Mouse (Mus musculus) hindbrain, embryonic 13.5 days (tissue): ENCODE measurements around the gene Ola1. TPM values are rescaled to one million over a fixed set of nuclear protein-coding genes. Genes with fewer than 3 reads are reported as not detected.

Experiments used
- ATAC-seq: fragments of 200-750 bp; cut with Nextera tagmentation; 2 replicates; pipeline ENCODE4 v1.8.0; 2017; ENCODE audit warnings: moderate TSS enrichment; ENCODE audit not compliant: low FRiP score
- H3K27ac ChIP-seq: fragments of 300-500 bp; sonication (generic); 2 replicates; pipeline ENCODE4 v1.5.1; 2015; ENCODE audit warnings: inconsistent platforms, mild to moderate bottlenecking, moderate library complexity
- H3K27me3 ChIP-seq: fragments of 300-500 bp; sonication (generic); 2 replicates; pipeline ENCODE4 v1.6.1; 2015; ENCODE audit warnings: mild to moderate bottlenecking, inconsistent platforms
- H3K36me3 ChIP-seq: fragments of 300-500 bp; sonication (generic); 2 replicates; pipeline ENCODE4 v1.6.1; 2015; ENCODE audit warnings: mild to moderate bottlenecking, inconsistent platforms
- H3K4me1 ChIP-seq: fragments of 300-500 bp; sonication (generic); replicated peaks from 2 replicates; pipeline ENCODE4 v1.6.1; 2015; ENCODE audit warnings: inconsistent platforms
- H3K4me2 ChIP-seq: fragments of 300-500 bp; sonication (generic); 2 replicates; pipeline ENCODE4 v1.6.1; 2015; ENCODE audit warnings: inconsistent platforms, mild to moderate bottlenecking, moderate library complexity
- H3K4me3 ChIP-seq: fragments of 300-500 bp; sonication (generic); 2 replicates; pipeline ENCODE4 v1.5.1; 2015; ENCODE audit warnings: mild to moderate bottlenecking, inconsistent platforms
- H3K9ac ChIP-seq: fragments of 300-500 bp; sonication (generic); 2 replicates; pipeline ENCODE4 v1.6.1; 2015; ENCODE audit warnings: mild to moderate bottlenecking, inconsistent platforms
- H3K9me3 ChIP-seq: fragments of 300-500 bp; sonication (generic); 2 replicates; pipeline ENCODE4 v1.6.1; 2016; ENCODE audit warnings: inconsistent platforms
- WGBS: fragments of 180-500 bp; shearing (Covaris S2); methylation state at CpG from one replicate; pipeline ENCODE4 v1.1.7; 2015; 5-methylcytosine and 5-hydroxymethylcytosine counted together
- polyA plus RNA-seq: library from polyadenylated mRNA; unstranded; fragments of >200 nt; fragmentation: Nextera tagmentation; extraction: Ambion mirVana; gene quantifications from 2 replicates; pipeline ENCODE4 v1.2.1, GENCODE M21; 2015

Gene Ola1
- polyA plus RNA-seq, 1 experiment from 2014 or later, result 91.7 TPM

- Histone ChIP-seq H3K4me1 (no peaks in the 10 kb centered on the region), H3K4me2 (no peak overlapping the region), H3K27ac (no peak overlapping the region), H3K9ac (no peak overlapping the region), H3K27me3 (0 out of 2 replicates have a peak, but pooled peaks cover 2% of the 10 kb centered on the region), H3K36me3 (no peaks in the 10 kb centered on the region), H3K4me3 (no peak overlapping the region), H3K9me3 (peaks cover 5% of the 10 kb centered on the region; the same call in 1 of the 2 replicates)
- 94% methylated on average over 2 of the region's 2 CpGs for WGBS
- no peak for ATAC-seq
These were observed 161.1 kb downstream of the Ola1 start for GRCm38 (mm10) chr2:73057589-73057988.

- 90% methylated on average over 17 of the region's 17 CpGs for WGBS
- Histone ChIP-seq H3K4me1 (no peaks in the 10 kb centered on the region), H3K36me3 (no peaks in the 10 kb centered on the region), H3K9ac (no peak overlapping the region), H3K9me3 (peaks cover 5% of the 10 kb centered on the region; the same call in 1 of the 2 replicates), H3K4me3 (no peak overlapping the region), H3K27me3 (0 out of 2 replicates have a peak, but pooled peaks cover 2% of the 10 kb centered on the region), H3K4me2 (no peak overlapping the region), H3K27ac (no peak overlapping the region)
- no peak for ATAC-seq
These were observed 162.4 kb downstream of the Ola1 start for GRCm38 (mm10) chr2:73056090-73056956.

GRCm38 (mm10) chr2:73053791-73054490 is 164.8 kb downstream of the Ola1 start:
- Histone ChIP-seq H3K4me2 (no peak overlapping the region), H3K9me3 (peaks cover 5% of the 10 kb centered on the region; the same call in 1 of the 2 replicates), H3K27ac (no peak overlapping the region), H3K9ac (no peak overlapping the region), H3K4me3 (no peak overlapping the region), H3K36me3 (no peaks in the 10 kb centered on the region), H3K4me1 (no peaks in the 10 kb centered on the region), H3K27me3 (0 out of 2 replicates have a peak, but pooled peaks cover 2% of the 10 kb centered on the region)
- WGBS, result 90% methylated on average over 9 of the region's 9 CpGs
- no peak for ATAC-seq

- no peak overlapping the region for H3K9ac ChIP-seq
- peaks cover 5% of the 10 kb centered on the region; the same call in 1 of the 2 replicates for H3K9me3 ChIP-seq
- H3K27ac ChIP-seq, result no peak overlapping the region
- no peaks in the 10 kb centered on the region for H3K27me3 ChIP-seq
- no peak for ATAC-seq
- no peak overlapping the region for H3K4me2 ChIP-seq
- no peaks in the 10 kb centered on the region for H3K36me3 ChIP-seq
- 95% methylated on average over 8 of the region's 8 CpGs for WGBS
- no peak overlapping the region for H3K4me3 ChIP-seq
- H3K4me1 ChIP-seq, result no peaks in the 10 kb centered on the region; the same call in 1 of the 2 replicates
These were observed 168.3 kb downstream of the Ola1 start for GRCm38 (mm10) chr2:73050401-73050800.

- Histone ChIP-seq H3K4me2 (no peak overlapping the region), H3K4me3 (no peak overlapping the region), H3K9ac (no peak overlapping the region), H3K36me3 (no peaks in the 10 kb centered on the region), H3K27me3 (0 out of 2 replicates have a peak, but pooled peaks cover 2% of the 10 kb centered on the region), H3K4me1 (no peaks in the 10 kb centered on the region; the same call in 1 of the 2 replicates), H3K9me3 (peaks cover 5% of the 10 kb centered on the region; the same call in 1 of the 2 replicates), H3K27ac (no peak overlapping the region)
- 88% methylated on average over 4 of the region's 4 CpGs for WGBS
- ATAC-seq, result no peak
These were observed 168.7 kb downstream of the Ola1 start for GRCm38 (mm10) chr2:73049977-73050376.

- Histone ChIP-seq H3K36me3 (no peaks in the 10 kb centered on the region), H3K27me3 (0 out of 2 replicates have a peak, but pooled peaks cover 4% of the 10 kb centered on the region), H3K4me1 (no peaks in the 10 kb centered on the region; the same call in 1 of the 2 replicates), H3K4me2 (no peak overlapping the region), H3K4me3 (no peak overlapping the region), H3K9ac (no peak overlapping the region), H3K27ac (no peak overlapping the region), H3K9me3 (peaks cover 5% of the 10 kb centered on the region; the same call in 1 of the 2 replicates)
- 72% methylated on average over 6 of the region's 6 CpGs for WGBS
- ATAC-seq, result no peak
These were observed 169.6 kb downstream of the Ola1 start for GRCm38 (mm10) chr2:73049001-73049684.

GRCm38 (mm10) chr2:73047061-73047741 is 171.5 kb downstream of the Ola1 start:
- Histone ChIP-seq H3K9ac (no peak overlapping the region), H3K4me2 (no peak overlapping the region), H3K36me3 (no peaks in the 10 kb centered on the region), H3K27ac (no peak overlapping the region), H3K9me3 (no peaks in the 10 kb centered on the region), H3K4me1 (no peaks in the 10 kb centered on the region; the same call in 1 of the 2 replicates), H3K27me3 (0 out of 2 replicates have a peak, but pooled peaks cover 4% of the 10 kb centered on the region), H3K4me3 (no peak overlapping the region)
- 86% methylated on average over 24 of the region's 24 CpGs for WGBS
- ATAC-seq, result no peak

GRCm38 (mm10) chr2:73046576-73046975 is 172.1 kb downstream of the Ola1 start:
- H3K27me3 ChIP-seq, result 0 out of 2 replicates have a peak, but pooled peaks cover 4% of the 10 kb centered on the region
- no peaks in the 10 kb centered on the region for H3K9me3 ChIP-seq
- H3K4me1 ChIP-seq, result no peaks in the 10 kb centered on the region; the same call in 1 of the 2 replicates
- no peak for ATAC-seq
- no peak overlapping the region for H3K4me2 ChIP-seq
- no peak overlapping the region for H3K4me3 ChIP-seq
- H3K36me3 ChIP-seq, result no peaks in the 10 kb centered on the region
- H3K27ac ChIP-seq, result no peak overlapping the region
- WGBS, result 58% methylated on average over 10 of the region's 10 CpGs
- H3K9ac ChIP-seq, result no peak overlapping the region

GRCm38 (mm10) chr2:73045505-73045904 is 173.2 kb downstream of the Ola1 start:
- Histone ChIP-seq H3K9ac (no peak overlapping the region), H3K27me3 (0 out of 2 replicates have a peak, but pooled peaks cover 4% of the 10 kb centered on the region), H3K4me3 (no peak overlapping the region), H3K4me1 (no peaks in the 10 kb centered on the region; the same call in 1 of the 2 replicates), H3K4me2 (no peak overlapping the region), H3K27ac (no peak overlapping the region), H3K36me3 (no peaks in the 10 kb centered on the region), H3K9me3 (no peaks in the 10 kb centered on the region)
- 84% methylated on average over 5 of the region's 5 CpGs for WGBS
- no peak for ATAC-seq
